Mouse (Mus musculus): Measurements from ENCODE around the gene Slc35d1. TPM values are rescaled to one million over a fixed set of nuclear protein-coding genes. Genes with fewer than 3 reads are reported as not detected.

Gene Slc35d1
- 4.9 and 5.3 TPM in 2 replicates for polyA plus RNA-seq (2015; fragmentation: Nextera tagmentation; extraction: Ambion mirVana)

DNA sequence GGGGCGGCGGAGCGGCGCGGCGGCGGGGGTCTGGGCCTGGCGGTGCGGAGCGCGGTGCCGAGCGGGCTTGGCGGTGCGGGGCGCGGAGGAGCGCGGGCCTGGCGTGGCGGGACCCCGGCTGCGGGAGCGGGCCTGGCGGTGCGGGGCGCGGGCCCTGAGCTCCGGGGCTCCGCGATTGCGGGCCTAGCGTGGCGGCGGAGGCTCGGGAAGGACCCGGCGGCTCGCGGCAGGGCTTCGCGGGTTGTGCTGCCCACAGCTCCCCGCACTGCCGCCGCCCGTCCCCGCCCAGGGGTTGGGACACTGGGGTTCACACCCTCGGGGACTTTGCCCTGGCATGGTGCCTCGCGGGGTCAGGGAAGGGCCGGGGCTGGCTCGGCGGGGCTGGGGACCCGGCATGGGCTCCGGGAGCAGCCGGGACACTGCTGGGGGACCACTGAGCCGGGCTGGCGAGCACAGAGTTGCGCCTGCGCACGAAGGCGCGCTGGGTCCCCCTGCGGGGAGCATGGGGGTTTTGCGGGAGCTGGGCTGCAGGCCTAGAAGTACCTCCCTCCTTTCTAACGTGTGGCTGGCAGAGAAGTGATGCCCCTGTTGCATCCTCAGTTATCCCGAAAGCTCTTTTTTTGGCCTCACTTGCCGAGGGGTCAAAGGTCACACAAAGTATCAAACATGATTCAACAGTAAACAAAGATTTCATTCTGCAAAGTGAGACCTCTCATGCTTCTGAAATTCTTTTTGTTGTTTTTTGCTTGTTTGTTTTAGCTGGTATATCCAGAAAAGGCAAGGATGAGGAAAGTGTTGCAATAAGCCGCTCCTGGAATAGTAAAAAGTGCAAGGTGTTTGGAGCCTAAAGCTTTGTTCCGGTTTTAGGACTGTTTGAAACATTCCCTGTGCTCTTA is at the start of gene Slc35d1:
Slc35d1 (minus strand) TSS at position 240 of the 896 bp plus-strand sequence.
- Histone ChIP-seq H3K4me2 (replicated peaks; ENCODE audit: low read depth, low read length) (peak within 1 kb of the TSS; percentile 80), H3K4me3 (ENCODE audit: low read depth, low read length) (peak within 1 kb of the TSS; percentile 97), H3K27me3 (replicated peaks; ENCODE audit: insufficient read depth, low read length) (no peaks in the 10 kb centered on the region), H3K4me1 (ENCODE audit: insufficient read depth, low read depth, low read length) (peaks cover 3% of the 10 kb centered on the region), H3K9ac (replicated peaks; ENCODE audit: low read depth) (peak within 1 kb of the TSS; percentile 94), H3K9me3 (ENCODE audit: low read length) (no peaks in the 10 kb centered on the region), H3K27ac (ENCODE audit: low read length) (peak within 1 kb of the TSS; percentile 99), H3K36me3 (ENCODE audit: insufficient read depth, low read length) (no peaks in the 10 kb centered on the region)
- peak; percentile 57 for TF ChIP-seq CTCF (IDR thresholded peaks at IDR 0.05)
- TF ChIP-seq EP300 (IDR thresholded peaks at IDR 0.05), result peak; percentile 12; the same call in 1 of the 2 replicates
- 3% methylated on average over 33 of the region's 70 CpGs for WGBS
- DNase-seq (ENCODE audit: low spot score) (peak; percentile 82), ATAC-seq (peak; percentile 86)

- Histone ChIP-seq H3K4me3 (ENCODE audit: low read depth, low read length) (no peak overlapping the region), H3K4me1 (ENCODE audit: insufficient read depth, low read depth, low read length) (no peaks in the 10 kb centered on the region), H3K4me2 (replicated peaks; ENCODE audit: low read depth, low read length) (no peak overlapping the region), H3K9me3 (ENCODE audit: low read length) (no peaks in the 10 kb centered on the region), H3K36me3 (ENCODE audit: insufficient read depth, low read length) (no peaks in the 10 kb centered on the region), H3K9ac (replicated peaks; ENCODE audit: low read depth) (no peak overlapping the region), H3K27ac (ENCODE audit: low read length) (no peak overlapping the region), H3K27me3 (replicated peaks; ENCODE audit: insufficient read depth, low read length) (no peaks in the 10 kb centered on the region)
- ATAC-seq (no peak), DNase-seq (ENCODE audit: low spot score) (peak; percentile 4)
- 12% methylated on average over 8 of the region's 8 CpGs for WGBS
- TF ChIP-seq CTCF (IDR thresholded peaks at IDR 0.05), result no peak
- no peak for TF ChIP-seq EP300 (IDR thresholded peaks at IDR 0.05)
Measured at GRCm38 (mm10) chr4:103263812-103264396, 48.9 kb upstream of the Slc35d1 start.

DNA sequence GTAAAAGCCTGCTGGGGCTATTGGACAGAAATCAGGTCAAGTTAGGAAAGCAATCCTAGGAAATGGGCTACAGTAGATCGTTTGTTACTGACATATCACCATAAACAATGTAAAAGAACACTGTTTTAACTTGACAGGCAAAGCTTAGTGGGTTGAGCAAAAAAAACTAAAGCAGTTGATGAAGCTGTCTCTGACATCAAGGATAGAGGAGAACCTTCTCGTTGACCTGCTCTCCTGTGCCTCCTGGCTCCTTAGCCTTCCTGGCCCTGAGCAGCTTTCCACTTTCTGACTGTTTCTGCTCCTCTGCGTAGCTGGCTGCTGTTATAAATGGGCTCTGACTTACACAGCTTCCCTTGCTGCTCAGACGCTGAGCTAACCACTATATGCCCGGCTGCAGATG is 48.4 kb upstream of the Slc35d1 start:
- no peaks in the 10 kb centered on the region for H3K9me3 ChIP-seq (ENCODE audit: low read length)
- H3K4me1 ChIP-seq (ENCODE audit: insufficient read depth, low read depth, low read length), result no peaks in the 10 kb centered on the region
- no peaks in the 10 kb centered on the region for H3K27me3 ChIP-seq (replicated peaks; ENCODE audit: insufficient read depth, low read length)
- H3K9ac ChIP-seq (replicated peaks; ENCODE audit: low read depth), result no peak overlapping the region
- H3K4me2 ChIP-seq (replicated peaks; ENCODE audit: low read depth, low read length), result no peak overlapping the region
- ATAC-seq, result no peak
- H3K4me3 ChIP-seq (ENCODE audit: low read depth, low read length), result no peak overlapping the region
- 12% methylated on average over 5 of the region's 5 CpGs for WGBS
- DNase-seq (ENCODE audit: low spot score), result no peak
- no peak overlapping the region for H3K27ac ChIP-seq (ENCODE audit: low read length)
- H3K36me3 ChIP-seq (ENCODE audit: insufficient read depth, low read length), result no peaks in the 10 kb centered on the region
- TF ChIP-seq CTCF (IDR thresholded peaks at IDR 0.05) (no peak), EP300 (IDR thresholded peaks at IDR 0.05) (no peak)

DNA sequence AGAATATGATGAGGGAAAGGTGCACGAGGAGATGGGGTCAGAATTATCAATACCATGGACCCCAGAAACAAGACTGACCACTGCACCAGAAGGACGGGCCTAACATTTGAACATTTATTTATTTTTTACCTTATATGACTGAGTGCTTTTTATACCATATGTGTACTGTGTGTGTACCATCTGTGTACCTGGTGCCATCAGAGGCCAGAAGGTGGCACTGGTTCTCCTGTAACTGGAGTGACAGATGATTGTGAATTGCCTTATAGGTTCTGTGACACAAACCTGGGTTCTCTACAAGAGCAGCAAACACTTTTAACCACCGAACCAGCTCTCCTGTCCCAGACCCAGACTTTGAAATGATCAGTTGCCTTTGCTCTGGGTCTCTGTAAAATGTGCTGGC is 43.9 kb upstream of the Slc35d1 start:
- Histone ChIP-seq H3K27me3 (replicated peaks; ENCODE audit: insufficient read depth, low read length) (no peaks in the 10 kb centered on the region), H3K27ac (ENCODE audit: low read length) (no peak overlapping the region), H3K4me2 (replicated peaks; ENCODE audit: low read depth, low read length) (no peak overlapping the region), H3K9me3 (ENCODE audit: low read length) (no peaks in the 10 kb centered on the region), H3K4me1 (ENCODE audit: insufficient read depth, low read depth, low read length) (no peaks in the 10 kb centered on the region), H3K4me3 (ENCODE audit: low read depth, low read length) (no peak overlapping the region), H3K36me3 (ENCODE audit: insufficient read depth, low read length) (no peaks in the 10 kb centered on the region), H3K9ac (replicated peaks; ENCODE audit: low read depth) (no peak overlapping the region)
- DNase-seq (ENCODE audit: low spot score) (no peak), ATAC-seq (no peak)
- TF ChIP-seq CTCF (IDR thresholded peaks at IDR 0.05) (peak; percentile 34), EP300 (IDR thresholded peaks at IDR 0.05) (no peak)
- WGBS, result 75% methylated on average over 3 of the region's 3 CpGs

DNA sequence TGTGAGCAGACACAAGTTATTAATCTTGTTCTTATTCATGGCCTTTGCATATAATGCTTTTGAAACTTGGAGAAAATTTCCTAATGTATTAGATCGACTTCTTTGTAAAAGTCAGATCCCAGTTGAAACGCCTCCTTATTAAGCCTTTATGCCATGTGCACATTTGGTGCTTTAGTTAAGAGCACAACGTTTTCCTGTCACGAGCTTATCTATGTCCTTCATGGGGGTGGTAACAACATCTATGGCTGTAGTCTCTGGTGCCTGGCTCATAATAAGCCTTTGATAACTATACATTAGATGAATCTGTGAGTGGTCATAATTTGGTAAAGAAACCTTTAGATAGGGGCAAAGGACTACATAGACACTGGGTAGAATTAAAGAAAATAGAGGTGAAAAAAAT is 38.9 kb upstream of the Slc35d1 start:
- Histone ChIP-seq H3K9ac (replicated peaks; ENCODE audit: low read depth) (no peak overlapping the region), H3K9me3 (ENCODE audit: low read length) (no peaks in the 10 kb centered on the region), H3K4me2 (replicated peaks; ENCODE audit: low read depth, low read length) (no peak overlapping the region), H3K27me3 (replicated peaks; ENCODE audit: insufficient read depth, low read length) (no peaks in the 10 kb centered on the region), H3K4me1 (ENCODE audit: insufficient read depth, low read depth, low read length) (no peaks in the 10 kb centered on the region), H3K36me3 (ENCODE audit: insufficient read depth, low read length) (no peaks in the 10 kb centered on the region), H3K27ac (ENCODE audit: low read length) (no peak overlapping the region), H3K4me3 (ENCODE audit: low read depth, low read length) (no peak overlapping the region)
- DNase-seq (ENCODE audit: low spot score) (no peak), ATAC-seq (no peak)
- 72% methylated on average over 4 of the region's 4 CpGs for WGBS
- TF ChIP-seq EP300 (IDR thresholded peaks at IDR 0.05) (no peak), CTCF (IDR thresholded peaks at IDR 0.05) (no peak)

- H3K9ac ChIP-seq (replicated peaks; ENCODE audit: low read depth), result no peak overlapping the region
- H3K4me3 ChIP-seq (ENCODE audit: low read depth, low read length), result no peak overlapping the region
- no peaks in the 10 kb centered on the region for H3K4me1 ChIP-seq (ENCODE audit: insufficient read depth, low read depth, low read length)
- no peak for ATAC-seq
- no peak for TF ChIP-seq EP300 (IDR thresholded peaks at IDR 0.05)
- no peak for TF ChIP-seq CTCF (IDR thresholded peaks at IDR 0.05)
- H3K27ac ChIP-seq (ENCODE audit: low read length), result no peak overlapping the region
- WGBS, result 29% methylated on average over 6 of the region's 6 CpGs
- H3K9me3 ChIP-seq (ENCODE audit: low read length), result no peaks in the 10 kb centered on the region
- no peaks in the 10 kb centered on the region for H3K27me3 ChIP-seq (replicated peaks; ENCODE audit: insufficient read depth, low read length)
- H3K4me2 ChIP-seq (replicated peaks; ENCODE audit: low read depth, low read length), result no peak overlapping the region
- no peaks in the 10 kb centered on the region for H3K36me3 ChIP-seq (ENCODE audit: insufficient read depth, low read length)
- peak; percentile 13 for DNase-seq (ENCODE audit: low spot score)
Measured at GRCm38 (mm10) chr4:103249436-103250085, 34.6 kb upstream of the Slc35d1 start.

All from lung, postnatal 0 days (tissue).